Mouse (Mus musculus) liver, embryonic 12.5 days (tissue): ENCODE results near the gene Gata3. TPM values are rescaled to one million over a fixed set of nuclear protein-coding genes. Genes with fewer than 3 reads are reported as not detected.

Source experiments
- ATAC-seq: fragments of 200-750 bp; cut with Nextera tagmentation; 2 replicates; pipeline ENCODE4 v1.8.0; 2017; ENCODE audit warnings: moderate number of reproducible peaks, mild to moderate bottlenecking, moderate library complexity
- H3K27ac ChIP-seq: fragments of 300-500 bp; sonication (generic); 2 replicates; pipeline ENCODE4 v1.5.1; 2016; ENCODE audit warnings: mild to moderate bottlenecking
- H3K27me3 ChIP-seq: fragments of 300-500 bp; sonication (generic); replicated peaks from 2 replicates; pipeline ENCODE4 v1.6.1; 2016; ENCODE audit warnings: mild to moderate bottlenecking, moderate library complexity
- H3K36me3 ChIP-seq: fragments of 300-500 bp; sonication (generic); 2 replicates; pipeline ENCODE4 v1.6.1; 2016; ENCODE audit warnings: mild to moderate bottlenecking, moderate library complexity
- H3K4me1 ChIP-seq: fragments of 300-500 bp; sonication (generic); 2 replicates; pipeline ENCODE4 v1.6.1; 2016
- H3K4me2 ChIP-seq: fragments of 300-500 bp; sonication (generic); 2 replicates; pipeline ENCODE4 v1.6.1; 2016; ENCODE audit warnings: mild to moderate bottlenecking, moderate library complexity
- H3K4me3 ChIP-seq: fragments of 300-500 bp; sonication (generic); 2 replicates; pipeline ENCODE4 v1.5.1; 2016; ENCODE audit warnings: mild to moderate bottlenecking, moderate library complexity
- H3K9ac ChIP-seq: fragments of 300-500 bp; sonication (generic); 2 replicates; pipeline ENCODE4 v1.6.1; 2016; ENCODE audit warnings: mild to moderate bottlenecking, moderate library complexity
- H3K9me3 ChIP-seq: fragments of 300-500 bp; sonication (generic); replicated peaks from 2 replicates; pipeline ENCODE4 v1.6.1; 2016; ENCODE audit warnings: mild to moderate bottlenecking, moderate library complexity
- WGBS: fragments of 180-500 bp; shearing (Covaris S2); methylation state at CpG from one replicate; pipeline ENCODE4 v1.1.7; 2016; ENCODE audit not compliant: insufficient replicate concordance; 5-methylcytosine and 5-hydroxymethylcytosine counted together
- polyA plus RNA-seq: library from polyadenylated mRNA; unstranded; fragments of >200 nt; fragmentation: Nextera tagmentation; extraction: Ambion mirVana; gene quantifications from 2 replicates; pipeline ENCODE4 v1.2.1, GENCODE M21; 2016

Gene Gata3
- polyA plus RNA-seq: 2.0 and 2.1 TPM in 2 replicates

DNA sequence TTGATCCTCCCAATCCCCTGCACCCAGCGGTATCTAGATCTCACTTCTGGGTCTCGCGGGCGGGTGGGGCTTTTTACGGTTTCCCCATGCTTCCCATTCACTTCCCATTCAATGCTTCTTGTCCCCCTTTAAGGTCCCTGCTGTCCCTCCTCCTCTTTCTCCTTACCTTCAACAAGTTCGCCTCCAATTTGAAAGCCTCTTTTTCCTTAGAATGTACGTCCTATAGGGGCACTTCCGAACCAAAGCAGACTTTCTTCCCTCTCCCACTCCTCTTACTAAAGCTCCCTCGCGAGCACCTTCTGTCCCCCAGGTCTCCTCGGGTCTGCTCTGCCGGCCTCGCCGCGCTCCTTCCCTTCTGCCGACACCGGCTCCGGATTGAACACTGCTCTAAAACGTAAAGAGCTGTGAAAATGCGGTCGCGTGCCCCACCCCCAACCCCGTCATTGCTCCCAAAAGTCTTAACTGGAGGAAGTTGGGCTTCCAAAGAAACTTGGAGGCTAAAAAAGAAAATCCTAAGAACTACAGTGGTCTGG lies at the start of gene Gata3:
Gene Gata3 (minus strand): TSS at position 384 of the 533 bp plus-strand sequence.
- Histone ChIP-seq H3K27me3 (peaks cover 97% of the 10 kb centered on the region), H3K4me3 (peak within 1 kb of the TSS; percentile 40), H3K27ac (no peak within 1 kb of the TSS), H3K36me3 (no peaks in the 10 kb centered on the region), H3K4me2 (peak within 1 kb of the TSS; percentile 67), H3K9me3 (no peaks in the 10 kb centered on the region), H3K9ac (no peak within 1 kb of the TSS), H3K4me1 (peaks cover 13% of the 10 kb centered on the region)
- ATAC-seq: peak; percentile 70
- WGBS: 2% methylated on average over 23 of the region's 23 CpGs

- Histone ChIP-seq H3K36me3 (peaks cover 12% of the 10 kb centered on the region), H3K9ac (no peak overlapping the region), H3K4me2 (no peak overlapping the region), H3K9me3 (no peaks in the 10 kb centered on the region), H3K4me1 (no peaks in the 10 kb centered on the region), H3K27ac (no peak overlapping the region), H3K4me3 (no peak overlapping the region), H3K27me3 (no peaks in the 10 kb centered on the region)
- 87% methylated on average over 4 of the region's 4 CpGs for WGBS
- no peak for ATAC-seq
Measured at GRCm38 (mm10) chr2:9939250-9939649, 49.4 kb upstream of the Gata3 start.

DNA sequence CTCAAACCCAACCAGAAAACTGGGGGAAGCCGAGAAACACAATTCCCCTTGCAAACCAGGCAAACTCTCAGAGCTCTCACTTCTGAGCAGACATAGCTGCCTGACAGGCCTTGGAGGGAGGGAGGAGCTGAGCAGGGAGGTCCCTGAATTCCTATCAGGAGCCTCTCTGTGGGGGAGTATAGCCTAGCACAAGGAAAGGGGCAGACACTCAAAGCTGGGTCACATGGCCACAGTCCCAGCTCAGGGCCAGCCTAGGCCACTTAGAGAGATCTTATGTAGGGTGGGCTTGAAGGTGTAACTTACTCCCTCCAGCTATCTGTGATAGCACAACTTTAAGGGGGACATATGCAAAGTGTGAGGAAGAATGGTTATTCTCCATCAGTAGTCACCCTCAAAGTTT lies 46.1 kb upstream of the Gata3 start:
- H3K9me3 ChIP-seq: no peaks in the 10 kb centered on the region
- H3K9ac ChIP-seq: no peak overlapping the region
- H3K27ac ChIP-seq: no peak overlapping the region
- 71% methylated on average over 1 of the region's 1 CpGs for WGBS
- no peak overlapping the region for H3K4me2 ChIP-seq
- H3K4me3 ChIP-seq: no peak overlapping the region
- H3K4me1 ChIP-seq: no peaks in the 10 kb centered on the region
- no peaks in the 10 kb centered on the region for H3K27me3 ChIP-seq
- peaks cover 12% of the 10 kb centered on the region for H3K36me3 ChIP-seq
- ATAC-seq: no peak

- Histone ChIP-seq H3K27ac (no peak overlapping the region), H3K4me3 (no peak overlapping the region), H3K9ac (no peak overlapping the region), H3K27me3 (no peaks in the 10 kb centered on the region), H3K9me3 (no peaks in the 10 kb centered on the region), H3K4me1 (peaks cover 5% of the 10 kb centered on the region; the same call in 1 of the 2 replicates), H3K36me3 (peaks cover 20% of the 10 kb centered on the region), H3K4me2 (no peak overlapping the region)
- 74% methylated on average over 4 of the region's 4 CpGs for WGBS
- ATAC-seq: no peak
Measured at GRCm38 (mm10) chr2:9926905-9927283, 37.1 kb upstream of the Gata3 start.

DNA sequence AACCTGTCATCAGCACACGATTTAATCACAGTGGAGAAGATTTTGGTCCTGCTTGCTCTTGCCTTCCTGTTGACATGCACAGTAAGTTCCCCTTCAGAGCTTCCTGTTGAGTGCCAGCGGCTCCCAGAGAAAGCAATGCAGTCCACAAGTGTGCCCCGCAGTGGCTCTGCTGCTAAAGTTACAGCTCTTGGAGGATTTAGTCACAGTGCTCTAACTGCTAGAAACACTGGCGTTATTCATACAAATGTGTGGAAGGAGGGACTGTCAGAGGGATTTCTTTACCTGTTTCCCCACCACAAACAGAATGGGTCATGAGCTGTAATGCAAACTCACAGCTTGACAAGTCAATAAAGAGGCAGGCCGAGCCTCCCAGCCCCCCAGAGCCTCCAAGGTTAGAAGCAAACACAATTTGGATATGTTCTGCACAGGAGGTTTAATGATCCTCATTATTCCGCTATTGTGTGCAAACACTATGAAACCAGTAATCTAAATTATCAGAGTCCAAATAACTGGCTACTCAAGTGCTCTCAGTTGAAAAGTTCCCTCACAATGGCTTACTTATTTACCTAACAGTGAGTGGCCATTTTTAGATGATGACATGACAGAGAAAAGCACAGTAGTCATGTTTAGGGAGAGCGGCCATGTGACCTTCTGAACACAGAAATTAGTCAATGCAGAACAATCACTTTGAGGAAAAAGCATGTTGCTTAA lies 36.5 kb upstream of the Gata3 start:
- H3K9ac ChIP-seq: no peak overlapping the region
- peaks cover 20% of the 10 kb centered on the region for H3K36me3 ChIP-seq
- no peaks in the 10 kb centered on the region for H3K9me3 ChIP-seq
- H3K4me3 ChIP-seq: no peak overlapping the region
- peaks cover 5% of the 10 kb centered on the region; the same call in 1 of the 2 replicates for H3K4me1 ChIP-seq
- ATAC-seq: no peak
- H3K4me2 ChIP-seq: no peak overlapping the region; the same call in 1 of the 2 replicates
- H3K27ac ChIP-seq: peak overlapping the region; percentile 37; the same call in 1 of the 2 replicates
- H3K27me3 ChIP-seq: no peaks in the 10 kb centered on the region
- 41% methylated on average over 7 of the region's 7 CpGs for WGBS

DNA sequence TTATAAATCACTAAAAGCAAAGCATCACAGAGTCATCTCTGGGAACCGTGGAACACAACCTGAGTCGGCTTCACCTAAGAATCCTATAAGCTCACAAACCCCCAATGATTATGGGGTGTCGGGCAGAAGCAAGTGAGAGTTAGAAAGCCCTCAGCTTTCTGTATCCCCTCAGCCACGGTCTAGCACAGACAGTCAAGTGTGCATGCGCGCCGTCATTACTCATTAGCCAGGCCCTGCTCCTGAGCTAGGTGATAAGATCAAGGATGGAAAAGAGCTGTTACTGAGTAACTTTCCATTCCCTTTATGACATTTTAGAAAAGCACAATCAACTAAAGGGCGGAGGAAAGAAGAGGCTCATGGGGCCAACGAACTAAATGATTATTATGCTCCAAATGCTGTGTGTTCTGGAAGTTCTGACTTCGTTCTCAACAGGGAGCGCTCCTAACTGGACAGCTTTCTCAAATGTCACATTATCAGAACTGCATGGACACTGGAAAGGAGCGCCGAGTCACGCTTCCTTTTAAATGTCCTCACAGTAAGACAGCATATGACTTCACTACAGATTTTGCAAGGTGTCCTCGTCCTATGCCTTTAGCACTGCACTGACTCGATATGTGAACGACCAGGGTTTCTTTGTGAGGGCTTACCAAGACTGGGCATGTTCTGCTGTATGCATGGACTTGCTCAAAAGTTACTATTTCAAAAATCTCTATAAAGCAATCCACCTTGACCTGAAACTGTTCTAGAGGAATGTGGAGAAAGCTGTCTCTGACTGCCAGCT lies 29.0 kb upstream of the Gata3 start:
- no peaks in the 10 kb centered on the region for H3K27me3 ChIP-seq
- peaks cover 49% of the 10 kb centered on the region for H3K36me3 ChIP-seq
- peak overlapping the region; percentile 58 for H3K27ac ChIP-seq
- WGBS: 78% methylated on average over 17 of the region's 17 CpGs
- H3K9ac ChIP-seq: no peak overlapping the region
- no peaks in the 10 kb centered on the region for H3K9me3 ChIP-seq
- H3K4me3 ChIP-seq: no peak overlapping the region
- peak; percentile 73 for ATAC-seq
- no peak overlapping the region for H3K4me2 ChIP-seq
- no peaks in the 10 kb centered on the region for H3K4me1 ChIP-seq

GRCm38 (mm10) chr2:9917602-9918001 lies 27.8 kb upstream of the Gata3 start:
- H3K27ac ChIP-seq: no peak overlapping the region
- peaks cover 43% of the 10 kb centered on the region for H3K36me3 ChIP-seq
- H3K9me3 ChIP-seq: no peaks in the 10 kb centered on the region
- no peak overlapping the region for H3K9ac ChIP-seq
- WGBS: 88% methylated on average over 9 of the region's 9 CpGs
- ATAC-seq: no peak
- no peaks in the 10 kb centered on the region for H3K27me3 ChIP-seq
- H3K4me1 ChIP-seq: 0 out of 2 replicates have a peak, but pooled peaks cover 4% of the 10 kb centered on the region
- no peak overlapping the region for H3K4me2 ChIP-seq
- H3K4me3 ChIP-seq: no peak overlapping the region

GRCm38 (mm10) chr2:9905995-9906394 lies 16.2 kb upstream of the Gata3 start:
- peaks cover 17% of the 10 kb centered on the region for H3K27me3 ChIP-seq
- H3K9ac ChIP-seq: no peak overlapping the region
- ATAC-seq: peak; percentile 73
- H3K36me3 ChIP-seq: no peaks in the 10 kb centered on the region
- 2% methylated on average over 11 of the region's 11 CpGs for WGBS
- H3K4me1 ChIP-seq: peaks cover 10% of the 10 kb centered on the region
- no peaks in the 10 kb centered on the region for H3K9me3 ChIP-seq
- H3K27ac ChIP-seq: 0 out of 2 replicates have a peak overlapping the region, but pooled peaks have one; percentile 11
- H3K4me2 ChIP-seq: peak overlapping the region; percentile 58
- H3K4me3 ChIP-seq: peak overlapping the region; percentile 34

- H3K4me1 ChIP-seq: peaks cover 10% of the 10 kb centered on the region
- H3K4me3 ChIP-seq: no peak overlapping the region
- H3K27ac ChIP-seq: no peak overlapping the region
- H3K9me3 ChIP-seq: no peaks in the 10 kb centered on the region
- H3K4me2 ChIP-seq: no peak overlapping the region
- 40% methylated on average over 14 of the region's 14 CpGs for WGBS
- no peaks in the 10 kb centered on the region for H3K36me3 ChIP-seq
- H3K9ac ChIP-seq: no peak overlapping the region
- H3K27me3 ChIP-seq: peaks cover 28% of the 10 kb centered on the region
- ATAC-seq: no peak
Measured at GRCm38 (mm10) chr2:9903854-9904560, 14.2 kb upstream of the Gata3 start.

GRCm38 (mm10) chr2:9897846-9898245 lies 8.0 kb upstream of the Gata3 start:
- no peaks in the 10 kb centered on the region for H3K9me3 ChIP-seq

DNA sequence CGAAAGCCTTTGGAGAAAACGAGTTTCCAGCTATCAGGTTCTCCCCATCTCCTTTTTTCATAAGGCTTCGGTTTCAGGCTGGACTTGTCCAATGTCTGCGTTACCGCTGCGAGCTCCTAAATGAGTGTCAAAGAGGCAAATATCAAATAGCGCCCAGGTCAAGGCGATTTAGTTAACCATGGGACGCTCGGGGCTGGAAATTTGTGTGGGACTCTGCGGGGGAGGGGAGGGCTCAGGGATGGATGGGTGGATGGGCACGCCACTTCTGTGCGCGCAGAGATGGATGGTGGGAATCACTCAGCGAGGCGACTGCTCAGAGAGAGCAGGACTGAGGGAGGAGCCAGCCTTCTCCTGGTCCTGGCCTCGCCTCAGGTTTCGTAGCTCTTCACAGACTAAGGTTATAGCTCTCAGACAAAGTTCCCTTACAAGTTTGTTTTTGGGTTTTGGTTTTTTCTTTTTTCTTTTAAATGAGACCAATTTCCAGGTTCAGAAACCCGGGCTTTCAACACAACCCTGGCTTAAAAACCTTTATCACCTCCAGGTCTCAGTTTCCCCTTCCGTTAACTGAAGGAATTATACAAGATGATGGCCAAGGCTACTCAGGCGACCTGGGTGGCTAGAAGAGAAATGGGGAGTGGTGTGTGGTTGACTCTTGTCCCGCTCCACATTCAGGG lies 6.4 kb upstream of the Gata3 start:
- no peak for ATAC-seq
- Histone ChIP-seq H3K4me2 (0 out of 2 replicates have a peak overlapping the region, but pooled peaks have one; percentile 22), H3K9ac (no peak overlapping the region), H3K4me3 (peak overlapping the region; percentile 3; the same call in 1 of the 2 replicates), H3K4me1 (peaks cover 5% of the 10 kb centered on the region; the same call in 1 of the 2 replicates), H3K27ac (no peak overlapping the region), H3K9me3 (no peaks in the 10 kb centered on the region), H3K27me3 (peaks cover 85% of the 10 kb centered on the region), H3K36me3 (no peaks in the 10 kb centered on the region)
- WGBS: 1% methylated on average over 22 of the region's 22 CpGs

More at GRCm38 (mm10) chr2:9897846-9898245, 8.0 kb upstream of the Gata3 start:
- WGBS: 34% methylated on average over 8 of the region's 8 CpGs
- Histone ChIP-seq H3K4me2 (no peak overlapping the region), H3K4me3 (no peak overlapping the region), H3K27ac (no peak overlapping the region), H3K9ac (no peak overlapping the region), H3K4me1 (peaks cover 5% of the 10 kb centered on the region; the same call in 1 of the 2 replicates), H3K27me3 (peaks cover 79% of the 10 kb centered on the region), H3K36me3 (no peaks in the 10 kb centered on the region)
- no peak for ATAC-seq
